Mouse (Mus musculus) heart, adult 2 months (tissue): ENCODE data around the gene Clpb.

Experiments
- CTCF ChIP-seq: fragments of 200-600 bp; IDR thresholded peaks from 2 replicates; pipeline ENCODE4 v1.8.1; 2022; ENCODE audit warnings: antibody characterized with exemption, mild to moderate bottlenecking, moderate library complexity
- POLR2A ChIP-seq: fragments of 200-500 bp; IDR thresholded peaks from 2 replicates; pipeline ENCODE4 v1.6.1; 2011; ENCODE audit warnings: mild to moderate bottlenecking, low read depth, low read length, control low read depth; ENCODE audit not compliant: insufficient read depth

DNA sequence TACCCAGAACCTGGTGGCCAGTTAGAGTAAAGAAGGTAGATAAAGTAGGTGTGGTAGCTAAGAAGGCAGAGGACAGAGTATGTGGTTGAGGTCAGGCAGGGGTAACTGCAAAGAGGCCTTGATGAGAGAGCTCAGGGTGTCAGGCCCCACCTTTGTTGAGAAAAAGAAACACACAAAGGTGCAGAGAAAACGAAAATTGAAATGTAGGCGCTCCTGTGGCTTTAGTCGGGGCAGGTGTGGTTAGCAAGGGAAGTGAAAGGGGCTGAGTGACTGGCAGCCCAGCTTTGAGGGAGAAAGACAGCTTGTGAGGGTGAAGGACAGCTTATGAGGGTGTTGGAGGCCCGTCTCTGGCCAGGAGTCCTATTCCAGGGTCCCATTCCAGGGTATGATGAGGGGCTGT lies 28.9 kb upstream of the Clpb start:
- TF ChIP-seq POLR2A: no peak
- no peak for TF ChIP-seq CTCF
